Mouse (Mus musculus) mouse trophoblast stem cell (cell line): ENCODE measurements around the gene Lrrc42.

Experiments
- in situ Hi-C, 2 experiments: fragments of 300-500 bp; cut with MseI, MboI; formaldehyde crosslinking; loops; 2 replicates in 1 of 2; 3 replicates in 1 of 2; pipeline ENCODE4 v1.15.1; 2025

Lrrc42 gene

DNA sequence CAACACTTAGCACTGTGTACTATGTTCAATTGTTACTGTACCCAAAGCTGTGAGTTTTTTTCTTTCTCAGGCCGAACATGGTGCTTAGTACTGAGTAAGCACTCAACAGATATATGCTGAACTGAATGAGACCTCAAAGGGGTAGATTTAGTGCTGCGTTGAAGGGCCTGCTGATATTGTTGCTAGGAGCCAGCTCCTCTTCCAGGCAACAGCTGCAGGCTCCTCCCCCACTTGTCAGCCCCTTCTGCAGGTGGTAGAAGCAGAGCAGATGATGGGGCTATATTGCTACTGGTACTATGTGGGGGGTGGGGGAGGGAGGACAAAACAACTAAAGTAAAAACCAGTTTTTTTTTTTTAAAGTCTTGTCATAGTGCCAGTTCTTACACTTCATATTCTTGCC, 3.9 kb downstream of the Lrrc42 start:
- in situ Hi-C loops, result loop anchor here in 1 of 2 experiments (10.0 kb wide), 1 partner anchor 95 kb away; no protein-coding TSS in a partner anchor

DNA sequence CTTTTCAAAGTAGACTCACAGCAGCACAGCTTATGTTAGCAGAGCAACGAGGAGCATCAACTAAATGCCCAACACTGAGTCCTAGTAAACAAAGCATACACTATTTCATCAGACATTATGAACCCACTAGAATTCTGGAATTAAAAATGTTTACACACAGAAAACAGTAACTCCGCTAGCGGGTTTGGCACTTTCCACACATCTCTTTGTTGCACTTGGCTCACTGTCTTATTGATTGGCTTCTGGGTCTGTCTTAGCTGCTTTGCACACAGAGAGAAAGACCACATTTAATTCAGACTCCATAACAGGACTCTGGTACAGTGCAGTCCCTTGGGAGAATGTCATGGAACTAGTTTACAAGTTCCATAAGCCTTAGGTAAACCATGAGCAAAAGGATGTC, 5.3 kb downstream of the Lrrc42 start:
- in situ Hi-C loops, result loop anchor here in 1 of 2 experiments (10.0 kb wide), 1 partner anchor 97 kb away; no protein-coding TSS in a partner anchor

DNA sequence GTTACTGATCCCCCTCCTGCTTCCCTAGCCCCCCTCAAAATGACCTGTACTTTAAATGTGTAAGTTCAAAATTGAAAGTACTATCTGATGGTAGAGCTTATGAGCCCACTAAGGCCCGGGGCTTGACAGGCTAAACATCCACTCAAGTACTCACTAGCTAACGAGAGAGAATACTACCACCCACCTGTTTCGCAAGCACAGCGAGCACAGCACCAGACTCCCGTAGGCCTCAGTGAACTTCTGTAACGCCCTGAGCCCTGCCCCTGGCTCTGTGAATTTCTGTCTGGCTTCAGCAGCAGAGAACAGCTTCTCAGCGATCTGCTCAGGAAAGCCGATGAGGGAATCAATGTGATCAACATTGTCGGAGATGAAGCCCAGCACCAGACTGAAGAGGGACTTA, 6.2 kb downstream of the Lrrc42 start:
- in situ Hi-C loops, result loop anchor here in 1 of 2 experiments (10.0 kb wide), 1 partner anchor 98 kb away; no protein-coding TSS in a partner anchor

DNA sequence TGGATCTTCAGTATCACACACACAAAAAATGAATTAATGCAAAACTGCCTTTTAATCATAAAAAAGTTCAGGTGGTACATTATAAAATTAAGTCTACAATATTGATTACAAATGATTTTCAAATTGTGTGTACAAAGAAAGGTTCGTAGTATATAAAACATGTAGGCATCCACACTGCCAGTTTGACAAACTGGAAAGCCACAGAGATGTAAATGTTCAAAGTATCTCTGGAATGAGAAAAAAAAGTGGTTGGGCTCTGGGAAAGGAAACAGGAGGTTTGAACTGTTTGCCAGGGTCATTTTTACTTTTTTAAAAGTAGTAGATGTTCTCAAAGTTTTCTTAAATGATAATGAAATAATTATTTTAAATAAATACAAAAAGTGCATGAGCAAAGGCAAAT, 7.3 kb downstream of the Lrrc42 start:
- in situ Hi-C loops, result loop anchor here in 1 of 2 experiments (10.0 kb wide), 1 partner anchor 99 kb away; no protein-coding TSS in a partner anchor

DNA sequence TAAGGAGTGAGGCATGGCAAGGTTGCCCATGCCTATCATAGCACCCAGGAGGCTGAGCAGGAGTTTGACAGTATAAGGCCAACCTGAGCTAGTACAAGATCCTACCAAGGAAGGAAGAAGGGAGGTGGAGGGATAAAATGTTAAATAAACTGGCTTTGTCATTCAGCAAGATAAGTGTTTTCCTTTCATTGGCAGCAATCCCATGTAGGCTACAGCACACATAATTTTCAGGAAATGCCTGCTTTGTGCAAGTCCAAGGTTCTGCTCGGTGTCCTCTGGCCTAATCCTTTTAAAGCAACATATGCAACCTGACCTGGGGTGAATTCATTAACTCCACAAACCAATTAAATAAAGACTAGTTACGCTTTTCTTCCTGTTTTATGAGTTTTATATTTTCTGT, 8.0 kb downstream of the Lrrc42 start:
- in situ Hi-C loops, result loop anchor here in 1 of 2 experiments (10.0 kb wide), 1 partner anchor 99 kb away; no protein-coding TSS in a partner anchor

DNA sequence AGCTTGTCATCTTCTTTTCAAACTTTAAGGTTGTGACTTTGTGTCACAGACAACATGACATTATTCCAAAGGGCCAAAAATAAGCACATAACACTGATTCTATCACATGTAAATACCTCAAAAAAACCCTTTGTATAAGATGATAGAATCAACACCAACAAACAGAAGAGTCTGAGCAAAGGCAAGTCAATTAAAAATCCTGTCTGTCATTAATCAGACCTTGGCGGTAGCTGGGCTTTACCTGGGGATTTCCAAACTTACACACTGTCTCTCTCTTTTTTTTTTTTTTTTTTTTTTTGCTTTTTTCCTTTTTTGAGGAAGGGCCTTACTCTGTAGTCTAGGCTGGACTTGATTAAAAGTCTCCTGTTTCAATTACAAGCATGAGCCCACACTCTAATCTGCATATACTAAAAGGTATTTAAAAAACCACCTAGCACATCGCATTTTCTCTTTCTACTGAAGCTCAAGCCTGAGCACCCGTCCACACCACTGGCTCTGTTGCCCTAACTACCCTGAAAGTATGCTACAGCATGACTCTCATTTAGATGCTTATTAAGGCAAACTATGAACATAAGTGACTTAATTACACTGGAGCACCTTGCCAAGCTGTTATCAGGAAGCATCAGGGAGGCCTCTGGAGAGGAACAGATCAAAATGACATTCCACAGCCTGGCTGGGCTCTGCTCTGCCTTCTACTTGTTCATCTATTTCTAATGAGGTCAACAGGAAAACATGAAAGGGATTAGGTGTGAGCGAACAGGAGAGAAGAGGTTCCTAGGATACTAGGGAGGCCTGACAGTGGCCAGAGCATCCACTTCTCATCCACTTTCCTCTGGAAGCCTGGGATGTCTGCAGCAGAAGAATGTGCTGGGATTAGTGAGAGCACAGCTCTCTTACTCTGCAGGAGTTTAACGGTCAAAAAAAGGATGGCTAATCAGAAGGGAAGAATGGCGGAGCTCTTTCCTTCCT, 9.7 kb downstream of the Lrrc42 start:
- in situ Hi-C loops, result loop anchor here in 1 of 2 experiments (10.0 kb wide), 1 partner anchor 101 kb away; no protein-coding TSS in a partner anchor

DNA sequence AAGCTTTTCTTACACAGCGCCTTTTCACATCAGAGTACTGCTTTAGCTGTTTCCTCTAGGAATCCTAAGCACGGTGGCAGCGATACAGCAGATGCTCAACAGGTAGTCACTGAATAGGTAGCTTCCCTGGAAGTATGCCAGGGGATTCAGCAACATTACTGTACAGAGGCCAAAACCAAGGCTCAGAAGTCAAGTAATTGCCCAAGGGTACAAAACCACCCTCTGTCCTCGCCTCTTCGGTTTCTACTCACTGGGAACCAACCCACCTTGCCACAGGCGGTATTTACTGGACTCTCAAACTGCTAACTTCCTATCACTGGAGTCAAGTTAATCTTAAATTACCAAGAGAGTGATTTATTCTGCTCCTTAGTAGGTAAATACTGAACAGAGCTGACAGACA, 13.1 kb downstream of the Lrrc42 start:
- in situ Hi-C loops, result loop anchor here in 1 of 2 experiments (10.0 kb wide), 1 partner anchor 105 kb away; no protein-coding TSS in a partner anchor

DNA sequence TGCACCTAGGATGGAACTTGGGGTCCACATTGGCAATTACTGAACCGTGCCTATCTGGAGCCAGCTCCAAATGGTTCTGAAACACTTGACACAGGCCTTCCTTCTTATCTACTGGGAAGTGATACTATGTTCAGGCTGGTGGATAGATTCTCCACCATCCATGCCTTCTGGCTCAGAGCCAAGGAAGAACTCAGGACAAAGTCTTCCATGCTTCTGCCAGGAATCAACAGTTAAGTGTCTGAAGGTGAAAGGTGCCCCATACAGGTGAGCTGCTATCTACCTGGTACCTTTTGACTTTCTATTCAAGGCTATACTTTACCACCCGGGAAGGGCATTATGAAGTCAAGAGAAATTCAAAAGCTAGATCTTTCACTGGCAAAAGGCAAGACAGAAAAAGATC, 15.1 kb downstream of the Lrrc42 start:
- in situ Hi-C loops, result no loop called here

DNA sequence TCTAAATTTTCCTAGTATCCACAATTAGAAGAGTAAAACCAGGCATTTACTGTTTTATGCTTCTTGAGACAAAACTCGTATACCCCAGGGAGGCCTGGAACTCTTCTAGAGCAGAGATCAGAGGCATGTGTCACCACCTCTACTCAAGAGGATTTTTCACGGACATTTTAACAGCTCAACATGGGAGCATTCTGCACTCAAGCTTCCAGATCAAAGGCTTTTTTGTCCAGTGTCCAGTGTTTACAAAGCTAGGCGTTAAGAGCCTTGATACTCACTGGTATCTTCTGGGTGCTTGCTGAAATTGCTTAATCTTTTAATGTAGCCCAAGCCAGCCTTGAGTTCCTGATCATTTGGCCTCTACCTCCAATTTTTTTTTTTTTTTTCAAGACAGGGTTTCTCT, 21.1 kb downstream of the Lrrc42 start:
- in situ Hi-C loops, result no loop called here

DNA sequence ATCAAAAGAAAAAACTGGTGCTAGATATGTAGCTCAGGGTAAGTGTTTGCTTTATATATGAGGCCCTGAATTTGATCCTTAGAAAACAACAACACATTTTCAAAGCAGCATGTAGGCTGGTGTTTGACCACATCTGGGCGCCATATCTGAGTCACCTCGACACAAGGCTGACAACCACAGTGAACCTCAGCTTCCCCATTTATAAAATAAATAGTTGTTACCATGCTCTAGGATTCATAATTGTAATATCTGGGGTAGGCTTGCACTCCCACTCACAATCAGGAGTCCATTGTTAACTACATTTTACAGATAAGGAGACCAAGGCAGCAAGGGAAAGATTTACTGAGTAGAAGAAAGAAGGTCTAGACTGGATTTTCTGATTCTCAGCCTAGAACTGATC, 27.0 kb downstream of the Lrrc42 start:
- in situ Hi-C loops, result no loop called here

DNA sequence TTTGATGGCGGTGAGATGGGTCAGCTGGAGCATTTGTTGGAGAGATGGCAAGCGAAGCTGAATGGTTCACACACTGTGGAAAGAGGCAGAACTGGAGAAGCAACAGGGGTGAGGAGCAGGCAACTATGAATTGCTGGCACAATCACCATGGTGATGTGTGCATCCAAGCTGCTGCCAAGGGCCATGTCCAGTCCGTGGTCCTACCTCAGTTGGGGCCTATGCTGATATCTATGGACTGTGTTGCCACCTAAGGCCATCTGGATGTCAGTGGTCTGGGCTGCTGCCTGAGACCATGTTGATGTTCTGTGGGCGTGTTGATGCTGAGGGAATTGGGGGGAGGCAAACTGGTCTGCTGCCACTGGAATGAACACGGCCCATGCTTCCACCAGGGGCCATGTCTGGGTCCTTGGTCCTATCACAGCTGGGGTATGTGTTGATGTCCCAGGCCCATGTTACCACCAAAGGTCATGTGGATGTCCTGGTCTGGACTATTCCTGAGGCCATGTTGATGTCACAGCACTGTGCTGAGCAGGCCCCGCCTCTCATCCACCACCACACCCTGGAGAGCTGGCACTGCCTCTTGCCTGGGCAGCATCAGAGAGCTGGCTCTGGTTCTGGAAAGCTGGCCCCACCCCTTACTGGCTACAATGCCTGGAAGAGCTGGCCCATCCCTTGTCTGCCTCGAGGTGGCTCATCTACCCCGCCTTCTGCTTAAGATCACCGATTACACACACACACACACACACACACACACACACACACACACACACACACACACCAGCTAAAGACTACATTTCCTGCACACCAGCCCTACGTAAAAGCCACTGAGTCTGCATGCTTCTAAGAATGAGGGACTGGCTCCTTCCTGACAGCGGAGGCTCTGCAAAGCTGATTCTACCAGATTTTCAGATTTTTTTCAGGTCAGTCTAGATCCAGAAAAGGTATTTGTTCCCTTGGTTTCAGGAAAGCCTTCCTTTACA, 29.8 kb downstream of the Lrrc42 start:
- in situ Hi-C loops, result no loop called here

DNA sequence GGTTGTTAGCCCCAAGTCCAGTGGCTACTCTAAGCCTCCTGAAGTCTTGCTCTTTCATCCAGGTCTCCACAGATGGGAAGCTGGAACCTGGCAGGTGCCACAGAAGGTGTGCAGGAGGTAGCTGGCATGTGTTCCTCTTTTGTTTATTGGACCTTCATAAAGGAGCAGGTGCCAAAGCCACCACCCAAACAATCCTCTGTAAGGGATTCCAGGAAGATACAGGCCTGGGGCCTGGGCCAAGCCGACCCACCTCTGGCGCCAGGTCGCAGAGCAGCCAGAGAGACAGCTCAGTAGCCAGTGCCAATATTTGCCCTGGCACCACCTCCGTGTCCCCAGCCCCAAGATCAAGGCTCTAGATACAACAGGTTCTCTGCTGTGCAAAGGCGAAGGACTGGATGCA, 31.8 kb downstream of the Lrrc42 start:
- in situ Hi-C loops, result no loop called here

DNA sequence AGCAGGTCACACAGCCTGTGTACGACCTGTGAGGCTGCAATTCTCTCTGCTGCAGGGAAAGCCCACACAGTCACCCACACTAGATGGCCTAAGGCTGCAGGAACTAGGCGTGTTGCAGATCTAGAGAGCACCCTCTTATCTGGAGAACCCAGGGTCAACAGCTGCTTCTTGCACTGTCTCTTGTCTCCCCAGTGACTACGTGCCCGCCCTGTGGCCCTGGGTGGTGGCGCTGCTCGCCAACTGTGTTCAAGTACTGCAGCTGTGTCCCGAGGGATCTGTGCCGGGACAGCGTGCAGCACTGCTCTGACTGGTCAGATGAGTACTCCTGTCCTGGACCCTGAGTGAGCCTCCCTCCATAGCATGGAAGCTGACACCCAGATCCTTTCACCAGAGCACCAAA, 35.8 kb downstream of the Lrrc42 start:
- in situ Hi-C loops, result no loop called here

DNA sequence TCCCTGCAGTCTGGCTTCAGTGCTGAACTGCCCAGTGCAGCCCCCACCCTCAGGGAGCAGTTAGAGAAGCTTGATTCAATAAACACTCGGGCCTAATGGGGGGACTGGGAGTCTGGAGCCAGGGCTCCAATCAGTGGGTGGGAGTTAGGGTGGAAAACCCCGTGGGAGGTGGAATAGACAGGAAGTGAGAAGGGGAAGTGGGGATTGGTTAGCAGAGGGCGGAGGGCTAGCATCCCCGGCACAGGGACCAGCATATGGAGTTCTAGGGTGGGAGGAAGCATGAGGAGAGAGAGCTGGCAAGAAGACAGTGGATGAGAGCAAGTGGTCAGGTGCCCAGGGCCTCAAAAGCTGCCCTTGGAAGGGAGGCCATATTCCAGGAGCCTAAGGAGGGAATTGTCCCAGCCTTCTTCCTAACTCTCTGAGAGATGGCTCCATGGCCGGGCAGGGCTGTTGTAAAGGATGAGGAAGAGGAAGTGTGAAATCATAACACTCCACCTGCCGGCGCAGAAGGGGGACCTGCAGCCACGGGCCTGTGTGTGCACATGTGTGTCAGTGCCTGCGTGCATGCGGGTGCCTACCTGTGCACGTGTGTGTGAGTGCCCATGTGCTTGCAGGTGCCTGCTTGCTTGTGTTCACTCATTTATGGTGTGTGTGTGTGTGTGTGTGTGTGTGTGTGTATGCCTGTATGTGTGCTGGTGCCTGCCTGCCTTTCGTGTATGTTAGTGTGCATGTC, 39.9 kb downstream of the Lrrc42 start:
- in situ Hi-C loops, result no loop called here

DNA sequence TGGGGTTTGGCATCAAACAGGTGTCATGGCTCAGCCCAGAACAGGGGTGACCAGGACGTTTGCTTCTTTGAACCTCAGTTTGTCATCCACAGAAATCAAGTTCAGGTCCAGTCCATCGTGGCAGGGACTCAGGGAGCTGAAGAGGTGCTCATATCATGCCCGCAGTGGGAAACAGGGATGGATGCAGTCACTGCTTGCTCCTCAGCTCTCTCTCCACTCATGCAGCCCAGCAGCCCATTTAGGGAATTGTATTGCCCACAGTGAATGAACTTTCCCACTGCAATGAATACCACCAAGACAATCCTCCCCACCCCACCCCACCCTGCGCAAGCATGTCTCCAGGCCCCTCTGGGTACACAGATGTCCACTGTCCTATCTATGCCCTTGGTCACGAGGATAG, 41.4 kb downstream of the Lrrc42 start:
- in situ Hi-C loops, result no loop called here

DNA sequence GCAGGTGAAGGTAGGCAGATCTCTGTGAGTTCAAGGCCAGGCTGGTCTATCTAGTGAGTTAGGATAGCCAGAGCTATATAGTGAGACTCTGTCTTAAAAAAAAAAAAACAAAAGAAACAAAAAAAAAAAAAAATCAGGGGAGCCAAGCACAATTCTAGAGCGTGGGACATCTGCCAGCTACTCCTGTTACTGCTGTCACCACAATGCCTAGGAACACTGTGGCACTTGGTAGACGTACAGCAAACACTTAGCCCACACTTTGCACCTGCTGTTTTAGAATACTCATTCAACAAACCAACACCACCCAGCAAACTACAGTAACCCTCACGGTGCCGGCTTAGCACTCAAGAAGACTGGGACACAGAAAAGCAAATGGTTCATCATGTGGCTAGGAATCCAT, 41.9 kb downstream of the Lrrc42 start:
- in situ Hi-C loops, result no loop called here

DNA sequence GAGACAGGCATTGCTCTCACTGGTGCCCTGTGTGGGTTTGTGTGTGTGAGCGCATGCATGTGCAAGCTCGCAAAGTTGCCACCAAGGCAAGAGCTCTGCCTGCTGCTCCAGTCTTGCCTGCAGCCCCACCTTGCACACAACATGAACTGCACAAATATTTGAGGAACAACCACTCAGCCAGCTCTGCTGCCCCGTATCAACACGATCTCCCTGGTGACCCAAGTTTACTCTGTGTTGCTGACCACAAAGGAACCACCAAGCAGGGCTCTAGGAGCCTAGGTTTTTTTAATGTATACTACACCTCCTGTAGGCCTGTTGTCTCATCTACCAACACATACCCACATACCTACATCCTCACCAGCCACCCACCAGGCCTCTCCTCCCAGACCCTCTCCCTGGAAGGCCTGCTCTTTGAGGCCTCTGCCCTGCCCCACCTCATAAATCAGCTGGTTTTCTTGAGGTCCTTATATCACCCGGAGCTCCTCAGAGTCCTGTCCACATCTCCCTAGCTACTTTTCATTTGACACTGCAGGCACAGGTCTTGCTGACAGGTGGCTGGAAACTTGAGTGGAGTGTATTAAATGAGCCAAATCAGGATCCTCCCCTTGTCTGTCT, 42.7 kb downstream of the Lrrc42 start:
- in situ Hi-C loops, result no loop called here

DNA sequence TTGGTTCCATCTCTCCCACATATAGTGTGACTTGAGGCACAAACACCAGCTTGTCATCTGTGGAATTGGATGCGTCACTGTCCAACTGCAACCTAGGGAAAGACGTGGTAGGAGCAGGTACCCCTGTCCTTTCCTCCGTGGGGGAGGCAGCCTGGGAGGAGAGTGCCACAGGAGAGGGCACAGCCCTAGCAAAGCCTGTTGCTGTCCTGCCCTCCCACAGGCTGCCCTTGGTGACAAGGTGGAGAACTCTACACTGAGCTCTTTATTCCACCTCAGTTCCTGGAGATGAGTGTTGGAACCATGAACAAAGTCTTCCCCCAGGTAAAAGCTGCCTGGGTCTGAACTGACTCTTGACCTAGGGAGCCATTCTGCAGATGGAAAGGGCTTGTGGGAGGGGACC, 44.5 kb downstream of the Lrrc42 start, which contains the start of gene Ldlrad1:
Gene Ldlrad1 (plus strand): TSS at position 301 of the 400 bp plus-strand sequence.
- in situ Hi-C loops, result no loop called here

DNA sequence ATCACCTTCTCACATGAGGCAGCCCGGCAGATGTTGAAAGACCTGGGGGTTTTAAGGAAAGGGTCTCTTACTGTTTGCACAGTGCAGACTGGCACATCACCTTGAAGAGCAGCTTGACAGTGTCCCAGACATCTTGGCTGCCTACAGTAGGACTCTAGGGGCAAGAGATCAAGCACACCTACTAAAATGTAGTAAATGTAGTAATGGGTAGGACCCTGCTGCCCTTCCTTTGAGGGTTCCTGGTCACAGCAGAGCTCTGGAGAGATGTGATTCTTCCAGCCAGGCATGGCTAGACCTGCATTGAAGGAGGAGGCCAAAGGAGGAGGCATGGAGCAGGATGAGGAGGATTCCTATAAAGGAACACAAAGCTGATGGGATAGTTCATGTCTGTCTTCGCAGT, 46.3 kb downstream of the Lrrc42 start:
- in situ Hi-C loops, result no loop called here

DNA sequence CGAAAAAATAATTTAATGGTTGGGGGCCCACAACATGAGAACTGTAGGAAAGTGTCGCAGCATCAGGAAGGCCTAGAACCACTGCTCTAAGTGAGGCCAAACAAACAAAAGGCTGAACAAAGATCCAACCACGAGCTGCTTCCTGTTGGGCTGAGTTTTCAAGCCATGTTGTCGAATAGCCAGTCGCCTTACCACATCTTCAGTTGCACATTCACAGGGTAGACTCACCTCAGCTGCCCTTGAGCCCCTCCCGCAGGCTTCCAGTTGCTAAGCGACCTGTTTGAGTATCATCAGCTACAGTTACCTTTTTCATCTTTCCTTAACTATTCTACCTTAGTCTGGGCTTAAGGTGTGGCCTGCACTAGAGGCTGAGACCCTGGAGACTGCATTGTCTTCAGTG, 50.3 kb downstream of the Lrrc42 start:
- in situ Hi-C loops, result no loop called here

DNA sequence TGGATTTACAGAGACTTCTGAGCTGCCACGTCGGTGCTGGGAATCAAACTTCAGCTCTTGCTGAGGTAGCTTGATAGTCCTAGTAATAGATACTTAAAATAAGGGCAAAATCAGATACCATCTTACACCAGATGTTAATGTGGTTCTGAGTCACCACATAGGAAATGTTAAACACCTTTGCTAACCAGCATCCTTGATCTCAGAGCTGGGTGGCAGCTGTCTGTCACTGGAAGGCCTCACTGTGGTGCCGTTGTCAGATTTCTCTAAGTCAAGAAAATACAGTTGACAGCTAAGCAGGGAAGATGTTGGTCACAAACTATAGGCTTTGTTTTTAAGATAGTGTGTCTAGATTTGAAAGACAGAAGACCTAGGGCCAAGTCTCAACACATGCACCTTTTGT, 51.6 kb downstream of the Lrrc42 start:
- in situ Hi-C loops, result no loop called here
